Mouse (Mus musculus) kidney, adult 8-10 months (tissue): ENCODE measurements around the gene Gramd1a.
A peak's percentile ranks its signal among the peaks of the same experiment; 100 is the strongest.

Experiments
- DNase-seq, 2 experiments: peaks; one replicate each; pipeline ENCODE4 v3.0.0; 2022

Gramd1a gene

DNA sequence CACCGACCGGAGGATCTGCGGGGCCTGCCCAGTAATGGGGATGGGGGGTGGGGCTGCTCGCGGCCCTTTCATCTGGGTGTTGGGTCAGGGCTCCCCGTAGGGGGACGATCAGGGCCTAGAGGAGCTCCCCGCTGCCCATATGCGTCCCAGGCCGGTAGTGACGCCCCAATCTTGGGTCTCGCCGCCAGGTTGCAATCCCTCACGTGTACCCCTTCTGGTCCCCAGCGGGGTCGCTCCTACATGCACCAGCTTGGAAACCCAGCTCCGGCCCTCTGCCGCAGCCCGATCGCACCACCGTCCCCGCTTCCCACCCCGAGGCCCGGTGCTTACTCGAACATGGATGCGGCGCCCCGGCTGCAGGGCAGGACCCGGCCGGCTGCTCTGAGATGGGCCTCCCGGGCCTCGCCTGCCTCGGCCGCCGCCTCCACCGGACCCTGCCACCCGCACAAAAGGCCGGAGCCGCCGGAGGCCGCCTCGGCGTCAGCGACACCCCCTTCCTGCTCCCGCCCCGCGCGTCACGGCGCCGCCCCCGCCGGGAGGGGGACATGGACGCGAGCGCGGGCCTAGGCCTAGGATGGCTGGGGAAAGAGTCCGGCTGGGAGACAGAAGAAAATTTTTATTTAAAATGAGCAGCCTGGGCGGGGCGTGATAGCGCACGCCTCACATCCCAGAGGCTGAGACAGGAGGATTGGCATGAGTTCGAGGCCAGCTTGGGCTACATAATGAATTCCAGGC, 5.0 kb downstream of the Gramd1a start:
- peak; percentile 85 to 88 for DNase-seq

DNA sequence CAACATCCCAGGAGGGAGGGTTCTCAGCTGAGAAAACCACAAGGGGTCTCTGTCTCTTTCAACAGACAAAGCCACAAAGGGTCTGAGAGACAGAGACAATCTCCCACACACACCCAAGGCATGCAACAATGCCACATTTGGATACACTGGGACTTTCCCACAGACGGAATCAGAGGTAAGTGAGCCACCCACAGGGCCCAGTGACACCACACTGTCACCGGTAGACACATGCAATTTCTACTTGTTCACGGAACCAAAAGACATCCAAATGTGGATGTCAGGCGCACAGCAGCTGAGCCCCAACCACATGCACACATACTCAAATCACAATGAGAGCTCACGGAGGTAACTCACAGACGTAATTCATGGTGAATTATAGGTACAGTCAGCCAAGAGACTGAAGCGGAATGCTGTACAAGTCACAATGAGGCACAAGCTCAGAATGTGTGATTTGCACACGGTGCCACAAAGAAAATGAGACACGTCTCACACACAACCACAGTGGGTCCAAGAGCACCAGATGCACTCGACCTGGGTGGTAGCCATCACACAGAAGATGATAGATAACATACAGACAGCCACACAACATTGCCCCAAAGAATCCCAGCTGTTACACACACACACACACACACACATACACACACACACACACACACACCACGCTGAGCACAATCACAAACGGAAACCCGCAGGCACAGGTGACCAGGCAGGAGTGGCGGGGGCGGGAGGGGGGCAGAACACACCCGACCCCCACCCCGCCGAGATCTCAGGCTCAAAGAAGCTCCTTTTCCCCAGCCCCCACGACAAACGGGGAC, 5.7 kb downstream of the Gramd1a start:
- DNase-seq = no peak

DNA sequence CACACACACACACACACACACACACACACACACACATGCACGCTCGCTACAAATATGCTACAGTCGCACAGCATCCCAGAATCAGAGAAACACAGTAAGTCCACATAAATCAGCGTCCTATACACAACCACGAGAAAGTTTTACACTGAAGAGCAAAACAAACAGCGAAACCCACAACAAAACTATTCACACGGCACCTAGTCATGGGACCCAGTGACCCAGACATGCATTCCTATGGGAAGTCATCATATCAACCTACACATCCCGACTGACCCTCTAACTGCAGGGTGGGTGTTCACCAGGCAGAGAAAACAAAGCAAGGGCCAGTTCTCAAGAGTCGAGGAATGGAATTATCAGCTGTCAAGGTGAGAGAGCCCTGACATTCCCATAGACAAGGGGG, 6.4 kb downstream of the Gramd1a start:
- no peak for DNase-seq

DNA sequence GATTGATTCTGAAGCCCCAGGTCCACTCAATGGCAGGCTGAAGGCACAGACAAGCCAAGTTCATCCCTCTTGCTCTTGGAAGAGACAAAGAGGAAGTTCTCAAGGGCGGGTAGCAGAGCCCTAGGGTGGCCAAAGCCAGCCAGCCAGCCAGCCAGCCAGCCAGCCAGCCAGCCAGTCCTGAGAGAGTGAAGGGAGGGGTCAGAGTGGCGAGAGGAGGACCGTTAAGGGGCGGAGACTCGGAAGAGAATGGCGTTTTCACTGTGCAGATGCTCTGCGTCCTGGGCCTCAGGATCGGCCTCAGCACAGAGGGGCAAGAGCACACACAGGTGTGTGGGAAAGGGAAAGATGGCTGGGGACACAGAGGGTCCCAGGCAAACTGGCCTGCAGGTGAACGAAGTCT, 6.9 kb downstream of the Gramd1a start:
- DNase-seq = peak in 1 of 2 experiments; percentile 53

DNA sequence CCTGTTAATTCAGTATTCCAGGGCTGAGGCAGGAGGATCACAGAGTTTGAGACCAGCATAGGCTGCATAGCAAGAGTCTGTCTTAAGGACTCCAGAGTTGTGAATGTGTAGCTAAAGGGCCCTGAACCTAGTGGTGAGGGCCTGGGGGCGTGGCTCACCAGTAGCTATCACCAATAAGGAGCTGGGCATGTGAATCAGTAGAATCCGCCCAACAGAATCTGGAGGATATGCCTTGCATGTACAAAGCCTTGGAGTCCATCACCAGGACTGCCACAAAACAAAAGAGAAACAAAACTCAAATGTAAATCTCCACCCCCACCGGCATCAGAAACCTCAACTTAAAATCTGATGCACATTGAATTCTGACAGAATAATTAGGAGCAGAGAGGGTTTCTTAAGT, 7.6 kb downstream of the Gramd1a start:
- no peak for DNase-seq

DNA sequence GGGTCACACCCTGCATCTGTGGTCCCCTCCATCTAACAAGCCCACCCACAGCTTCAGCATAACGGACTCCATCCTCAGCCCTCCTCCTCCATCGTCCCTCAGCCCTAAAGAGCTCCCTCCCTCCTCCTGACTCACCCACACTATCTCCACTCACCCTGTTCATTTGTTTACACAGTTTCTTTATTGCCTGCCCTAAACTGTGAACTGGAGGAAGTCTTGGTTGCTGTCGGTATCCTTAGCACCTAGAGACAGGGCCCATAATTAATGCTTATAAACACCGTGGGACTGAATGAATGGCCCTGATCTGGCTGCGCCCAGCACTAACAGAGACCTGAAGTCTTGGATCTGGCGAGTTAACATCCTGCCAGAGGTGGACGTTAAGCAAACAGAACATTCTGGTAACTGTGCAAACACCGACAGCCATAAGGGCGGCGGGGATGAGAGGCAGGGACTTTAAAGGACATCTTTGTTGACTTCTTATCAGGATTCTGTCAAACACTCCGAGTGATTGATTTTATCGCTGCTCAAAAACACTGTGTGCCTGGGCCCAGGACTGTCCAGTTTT, 10.0 kb downstream of the Gramd1a start:
- DNase-seq = no peak

DNA sequence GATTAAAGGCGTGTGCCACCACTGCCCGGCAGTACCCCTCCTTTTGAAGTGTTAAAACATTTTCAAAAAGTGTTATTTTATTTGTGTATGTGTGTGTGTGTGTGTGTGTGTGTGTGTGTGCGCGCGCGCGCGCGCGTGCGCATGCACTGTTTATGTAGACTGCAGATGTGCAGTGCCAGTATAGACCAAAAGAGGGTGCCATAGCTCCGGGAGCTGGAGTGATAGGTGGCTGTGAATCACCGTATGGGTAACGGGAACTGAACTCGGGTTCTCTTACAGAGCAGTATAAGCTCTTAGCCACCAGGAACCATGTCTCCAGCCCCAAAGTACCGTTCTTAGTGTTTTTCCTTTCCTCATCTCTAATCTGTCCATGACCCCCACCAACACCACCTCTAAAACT, 10.8 kb downstream of the Gramd1a start:
- DNase-seq = no peak

DNA sequence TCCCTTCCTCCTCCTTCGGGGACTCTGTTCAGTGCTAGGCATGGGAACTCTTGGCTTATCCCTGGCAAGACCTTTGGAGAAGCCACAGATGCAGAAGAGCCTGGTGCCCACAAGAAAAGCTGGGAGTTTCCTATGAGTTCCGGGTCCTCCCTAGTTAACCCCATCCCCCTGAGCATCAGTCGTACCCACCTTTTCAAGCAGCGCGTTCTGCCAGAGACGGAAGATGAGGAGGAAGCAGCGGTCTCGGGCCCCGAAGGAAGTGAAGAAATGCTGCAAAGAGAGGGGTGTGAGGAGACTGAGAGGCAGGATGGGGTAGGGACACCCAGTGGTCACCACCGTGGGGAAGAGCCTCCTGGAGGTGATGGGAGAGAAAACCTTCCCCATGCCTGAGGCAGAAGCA, 14.8 kb downstream of the Gramd1a start:
- no peak for DNase-seq

DNA sequence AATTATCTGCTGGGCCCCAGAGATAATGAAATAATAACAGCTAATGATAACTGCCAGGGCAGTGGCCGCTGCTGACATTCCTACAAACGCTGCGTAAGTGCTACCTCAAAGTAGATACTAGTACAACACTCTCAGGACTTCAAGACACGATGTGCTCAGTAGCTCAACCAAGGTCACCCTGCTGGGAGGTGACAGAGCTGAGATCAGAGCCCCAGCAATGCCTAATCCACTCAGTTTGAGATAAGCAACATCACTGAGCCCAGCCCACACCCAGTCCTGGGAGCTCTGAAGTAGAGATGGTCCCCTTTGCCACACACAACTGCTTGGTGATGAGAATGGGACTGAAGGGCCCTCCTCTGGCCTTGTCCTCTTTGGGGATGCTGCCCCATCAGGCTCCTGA, 15.4 kb downstream of the Gramd1a start:
- DNase-seq = no peak

DNA sequence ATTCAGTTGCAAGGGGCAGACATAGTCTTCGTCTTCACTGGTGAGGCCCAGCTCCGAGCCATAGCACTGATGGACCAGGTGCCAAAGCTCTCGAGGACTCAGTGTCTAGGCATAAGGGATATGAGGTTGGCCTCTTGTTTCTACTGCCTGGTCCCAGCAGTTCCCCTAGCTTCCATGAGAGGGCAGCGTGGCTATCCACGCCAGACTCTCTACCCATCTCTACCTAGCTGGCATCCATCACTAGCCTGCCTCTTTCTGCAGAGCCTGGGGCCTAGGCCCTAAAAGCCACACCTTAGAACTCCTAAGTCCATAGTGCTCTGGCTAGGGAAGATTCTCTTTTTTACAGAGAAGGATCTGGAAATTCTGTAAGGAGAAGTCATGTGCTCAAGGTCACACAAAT, 15.9 kb downstream of the Gramd1a start:
- peak in 1 of 2 experiments; percentile 76 for DNase-seq

DNA sequence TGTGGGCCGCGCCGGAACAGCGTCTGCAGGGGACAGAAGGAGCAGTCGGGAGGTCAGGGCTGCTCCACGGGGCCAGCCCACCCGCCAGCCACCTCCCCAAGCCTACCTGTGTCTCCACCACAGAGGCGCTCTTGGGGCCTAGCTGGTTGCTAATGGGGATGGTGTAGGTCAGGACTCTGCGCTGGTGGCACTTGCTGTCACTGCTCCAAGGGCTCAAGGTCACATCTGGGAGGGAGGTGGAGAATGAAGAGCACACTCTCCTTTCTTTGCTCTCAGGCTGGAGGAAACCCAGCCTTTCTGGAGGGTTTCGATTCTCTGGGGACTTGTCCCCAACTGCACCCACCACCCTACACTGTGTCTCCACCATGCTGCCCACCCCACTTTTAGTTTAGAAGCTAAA, 20.0 kb downstream of the Gramd1a start:
- DNase-seq = no peak

DNA sequence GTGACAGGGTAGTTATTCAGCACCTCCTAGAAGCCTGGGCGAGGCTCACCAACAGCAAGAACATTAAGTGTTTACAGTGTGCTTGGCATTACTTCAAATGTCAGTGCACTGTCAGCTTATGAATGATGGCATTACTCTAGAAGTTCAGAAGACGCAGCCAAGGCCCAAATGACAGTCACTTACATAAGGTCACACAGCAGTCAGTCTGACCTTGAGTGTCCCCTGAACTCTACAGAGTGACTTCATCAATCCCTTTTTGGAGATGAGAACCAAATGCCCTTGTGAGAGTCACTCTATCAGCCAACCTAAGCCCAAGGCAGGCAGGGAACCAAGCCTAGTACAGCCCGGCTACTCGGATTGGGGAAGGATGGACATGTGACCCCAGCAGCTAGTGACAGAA, 23.8 kb downstream of the Gramd1a start:
- no peak for DNase-seq

DNA sequence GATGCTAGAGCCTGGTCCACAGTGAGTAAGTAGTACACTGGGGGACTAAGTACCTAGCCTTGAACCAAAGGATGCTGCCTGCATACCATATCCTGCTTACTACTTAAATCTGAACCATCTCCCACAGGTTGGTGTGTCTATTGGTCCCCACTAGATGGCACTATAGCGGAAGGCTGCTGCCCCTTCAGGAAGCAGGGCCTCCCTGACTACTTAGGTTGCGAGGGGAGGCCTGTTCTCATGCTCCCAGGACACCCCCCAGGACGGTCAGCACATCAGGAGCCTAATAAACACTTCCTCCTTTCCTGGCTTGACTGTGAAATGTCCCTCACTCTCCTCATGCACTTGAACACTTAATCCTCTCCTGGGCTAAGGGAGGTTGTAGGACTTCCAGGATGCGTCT, 24.9 kb downstream of the Gramd1a start:
- DNase-seq = peak in 1 of 2 experiments; percentile 51

DNA sequence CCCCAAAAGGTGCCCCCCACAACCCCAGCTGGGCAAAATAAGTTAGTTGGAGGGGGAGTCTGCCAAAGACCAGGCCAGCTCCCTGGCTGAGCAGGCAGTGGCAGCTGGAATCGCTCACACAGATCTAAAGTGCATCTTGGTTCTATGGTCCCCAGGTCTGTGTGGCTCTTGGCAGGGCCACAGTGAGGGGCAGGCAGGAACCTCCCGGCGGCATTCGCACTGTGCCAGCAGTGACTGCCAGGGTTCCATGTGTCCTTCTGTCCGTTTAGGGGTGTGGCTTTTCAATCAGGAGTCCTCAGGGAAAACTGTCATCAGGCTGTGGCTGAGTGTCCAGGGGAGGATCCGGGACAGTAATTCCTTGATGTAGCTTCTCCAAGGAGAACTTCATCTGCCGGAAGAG, 25.5 kb downstream of the Gramd1a start:
- DNase-seq = no peak

DNA sequence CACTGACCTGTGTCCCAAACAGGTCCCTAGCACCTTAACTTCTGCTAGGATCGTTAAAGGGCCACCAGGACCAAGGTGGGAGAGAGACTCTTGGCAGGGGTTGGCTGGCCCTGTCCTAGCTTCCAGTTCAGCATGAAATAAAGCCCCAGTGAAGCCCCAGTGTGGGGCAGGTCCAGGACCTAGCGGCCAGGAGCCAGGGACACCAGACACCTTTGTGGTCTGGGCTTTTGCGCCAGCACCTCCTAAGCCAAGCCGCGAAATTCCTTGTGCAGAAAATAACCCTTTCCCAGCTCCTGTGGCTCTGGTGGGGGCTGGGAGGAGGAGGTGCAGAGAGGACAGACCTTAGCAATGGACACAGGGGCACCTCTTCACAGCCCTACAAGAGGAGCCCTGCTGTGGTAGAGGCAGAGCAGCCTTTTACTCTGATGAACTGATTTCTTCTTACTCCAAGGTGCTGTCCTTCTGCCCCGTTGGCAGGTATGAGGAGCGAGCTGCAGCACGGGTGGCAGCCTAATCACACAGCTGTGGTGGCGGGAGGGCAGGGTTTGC, 27.5 kb downstream of the Gramd1a start:
- DNase-seq = no peak

DNA sequence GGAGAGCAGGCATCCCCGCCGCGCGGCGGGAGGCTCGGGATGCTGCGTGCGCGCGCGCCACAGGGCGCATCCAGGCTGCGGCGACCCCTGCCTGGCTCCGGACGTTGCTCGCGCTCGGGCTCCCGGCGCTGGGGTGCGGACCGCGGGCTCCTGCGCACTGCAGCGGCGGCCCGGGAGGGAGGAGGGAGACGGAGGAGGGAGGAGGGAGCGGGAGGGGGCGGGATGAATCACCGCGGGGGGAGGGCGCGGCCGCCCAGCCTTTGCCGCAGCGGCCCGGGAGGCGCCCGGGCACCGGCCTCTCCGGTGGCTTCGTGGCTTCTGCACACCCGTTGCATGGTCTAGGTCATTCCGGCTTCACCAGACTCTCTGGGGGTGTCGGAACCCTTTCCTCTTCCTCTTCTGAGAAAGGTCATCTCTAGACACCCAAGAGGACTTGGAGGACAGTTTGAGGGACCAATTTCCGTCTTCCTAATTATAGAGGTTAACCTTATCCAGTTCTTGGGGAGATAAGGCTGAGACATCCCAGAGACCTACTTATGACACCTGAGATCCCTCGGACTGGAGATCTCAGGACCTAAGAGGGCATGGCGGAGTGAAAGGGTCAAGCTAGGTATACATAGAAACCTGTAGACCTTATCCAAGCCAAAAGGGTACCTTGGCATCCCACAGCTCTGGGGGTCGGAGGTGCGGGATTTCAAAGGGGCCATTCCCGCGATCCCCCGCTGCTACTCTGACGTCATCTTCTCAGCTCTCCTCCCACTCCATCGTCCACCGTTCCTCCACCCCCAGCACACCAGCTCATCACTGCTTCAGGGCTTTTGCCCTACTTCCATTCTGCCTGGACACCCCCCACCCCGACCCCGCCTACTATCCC, 28.6 kb downstream of the Gramd1a start, which contains the start of gene Scn1b:
Gene Scn1b, minus strand, starts transcription at position 153 of the 874 bp plus-strand sequence.
- no peak for DNase-seq

DNA sequence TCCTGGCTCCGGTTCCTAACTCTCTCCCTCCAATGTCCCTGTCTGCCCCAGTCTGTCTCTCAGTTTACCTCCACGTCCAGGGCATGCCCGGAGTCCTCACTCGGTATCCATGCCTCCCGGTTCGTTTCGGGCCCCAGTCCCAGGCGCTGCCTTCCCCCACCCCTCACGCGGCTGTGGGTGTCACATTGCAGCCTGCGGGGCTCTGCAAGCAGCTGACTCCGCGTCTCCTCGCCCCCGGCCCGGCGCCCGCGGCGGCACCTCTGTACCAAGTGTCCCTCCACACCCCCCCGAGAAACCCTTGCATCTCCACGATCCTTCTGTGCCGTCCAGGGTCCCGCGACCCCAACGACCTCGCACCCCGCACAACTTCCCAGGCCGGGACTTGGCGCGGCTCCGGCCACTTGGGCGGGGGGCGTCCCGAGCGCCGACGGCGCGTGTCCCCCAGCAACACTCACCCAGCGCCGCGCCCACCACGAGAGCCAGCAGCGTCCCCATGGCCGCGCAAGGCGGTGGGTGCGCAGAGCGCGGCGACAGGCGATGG, 29.4 kb downstream of the Gramd1a start:
- DNase-seq = no peak

DNA sequence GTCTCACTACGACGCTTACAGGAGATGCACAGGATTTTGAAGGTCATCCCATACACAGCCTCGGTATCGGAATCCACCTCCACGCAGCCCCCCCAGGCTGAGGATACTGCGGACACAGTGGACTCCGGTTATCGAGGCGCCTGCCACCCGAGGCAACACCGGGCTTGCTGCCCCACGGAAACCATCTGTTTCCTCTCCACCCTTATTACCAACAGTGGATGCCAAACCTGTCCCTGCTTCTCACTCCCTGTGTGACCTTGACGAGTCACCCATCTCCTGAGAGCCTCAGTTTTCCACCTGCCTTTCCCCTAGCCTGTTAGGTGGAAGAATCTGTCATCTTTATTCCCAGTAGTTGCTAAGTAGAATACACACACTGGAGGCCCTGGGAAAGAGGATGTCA, 30.6 kb downstream of the Gramd1a start:
- DNase-seq = no peak

DNA sequence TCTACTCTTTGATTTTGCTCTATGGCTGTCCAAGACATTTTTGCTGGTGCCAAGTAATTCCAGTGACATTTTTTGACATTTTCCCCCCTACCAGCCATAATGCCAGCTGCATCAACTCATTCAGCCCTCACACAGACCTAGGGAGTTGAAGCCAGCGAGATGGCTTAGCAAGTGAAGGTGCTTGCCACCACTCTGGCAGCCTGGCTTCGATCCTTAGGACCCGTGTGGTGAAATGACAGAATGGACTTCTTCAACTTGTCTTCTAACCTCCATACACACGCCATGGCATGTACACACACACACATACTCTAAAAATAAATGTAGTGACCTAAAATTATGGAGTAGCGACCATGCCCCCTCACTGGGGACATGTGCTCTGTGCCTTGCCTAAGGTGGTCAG, 31.3 kb downstream of the Gramd1a start:
- no peak for DNase-seq

DNA sequence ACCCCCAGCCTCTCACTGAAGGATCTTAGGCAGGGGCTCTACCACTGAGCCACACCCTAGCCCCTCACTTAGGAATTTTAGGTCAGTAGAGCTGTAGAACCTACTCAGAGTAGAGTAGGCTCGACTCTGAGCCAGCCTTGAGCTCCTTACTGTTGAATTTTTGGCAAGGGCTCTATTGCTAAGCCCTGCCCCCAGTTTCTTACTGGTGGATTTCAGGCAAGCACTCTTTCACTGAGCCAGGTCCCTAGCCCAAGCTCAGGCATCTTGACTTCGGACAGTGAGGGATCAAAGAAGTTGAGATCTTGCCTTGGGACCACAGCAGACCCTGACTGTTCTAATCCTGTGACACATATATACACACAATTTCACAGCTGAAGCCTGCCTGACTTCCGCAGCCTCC, 32.0 kb downstream of the Gramd1a start:
- no peak for DNase-seq

DNA sequence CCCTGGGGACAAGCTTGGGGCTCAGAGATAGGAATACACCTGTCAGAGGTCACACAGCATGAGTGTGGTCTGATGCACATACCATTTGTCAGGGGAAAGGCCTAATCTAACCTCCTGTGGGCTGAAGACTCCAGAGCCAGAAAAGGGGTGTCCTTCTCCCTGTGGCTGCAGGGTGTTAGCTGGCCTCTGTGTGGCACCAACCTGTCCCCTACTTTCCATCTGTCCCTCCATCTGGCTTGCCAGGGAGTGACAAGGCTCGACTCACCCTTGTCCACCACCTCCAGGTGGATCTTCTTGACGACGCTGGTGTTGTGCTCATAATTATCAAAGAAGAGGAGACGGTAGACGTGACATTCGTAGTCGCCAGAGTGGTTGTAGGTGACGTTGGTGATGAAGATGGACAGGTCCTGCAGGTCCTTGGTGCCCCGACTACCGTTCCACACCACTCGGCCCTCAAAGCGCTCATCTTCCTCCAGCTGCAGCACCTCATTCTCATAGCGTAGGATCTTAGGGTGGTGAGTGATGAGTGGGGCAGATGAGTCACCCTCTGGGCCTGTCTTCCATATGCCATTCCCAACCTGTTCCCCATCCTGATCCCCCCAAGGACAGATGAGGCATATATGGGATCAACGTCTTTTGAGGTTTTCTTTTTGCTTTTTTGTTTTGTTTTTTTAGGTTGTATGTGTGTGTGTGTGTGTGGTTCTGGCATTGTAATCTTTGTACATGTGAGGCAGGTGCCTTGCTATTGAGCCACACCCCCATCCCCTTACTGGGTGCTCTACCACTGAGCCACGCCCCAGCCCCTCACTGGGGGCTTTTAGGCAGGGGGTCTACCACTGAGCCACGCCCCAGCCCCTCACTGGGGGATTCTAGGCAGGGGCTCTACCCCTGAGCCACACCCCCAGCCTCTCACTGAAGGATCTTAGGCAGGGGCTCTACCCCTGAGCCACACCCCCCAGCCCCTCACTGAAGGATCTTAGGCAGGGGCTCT, 32.8 kb downstream of the Gramd1a start:
- DNase-seq = no peak
